Mouse (Mus musculus): ENCODE measurements around the gene Utp11. TPM values are rescaled to one million over a fixed set of nuclear protein-coding genes. Genes with fewer than 3 reads are reported as not detected.
A peak's percentile ranks its signal among the peaks of the same experiment; 100 is the strongest.

The Utp11 gene
- polyA plus RNA-seq, 1 experiment from 2014 or later, result 78.6 TPM

- 8% methylated on average over 9 of the region's 9 CpGs for WGBS
Observed at GRCm38 (mm10) chr4:124633281-124633680, 60.1 kb downstream of the Utp11 start.

GRCm38 (mm10) chr4:124632856-124633255 is 60.5 kb downstream of the Utp11 start:
- 74% methylated on average over 10 of the region's 10 CpGs for WGBS
- Histone ChIP-seq H3K27ac (replicated peaks) (no peak overlapping the region), H3K4me1 (no peaks in the 10 kb centered on the region), H3K4me3 (no peak overlapping the region), H3K27me3 (replicated peaks; ENCODE audit: low read depth, poor library complexity, severe bottlenecking) (peaks cover 22% of the 10 kb centered on the region), H3K36me3 (replicated peaks) (no peaks in the 10 kb centered on the region), H3K9me3 (no peaks in the 10 kb centered on the region)
- DNase-seq (ENCODE audit: low spot score), result no peak

More at GRCm38 (mm10) chr4:124633281-124633680, 60.1 kb downstream of the Utp11 start:
- H3K27ac ChIP-seq (replicated peaks), result no peak overlapping the region
- peak; percentile 79 for DNase-seq (ENCODE audit: low spot score)
- no peaks in the 10 kb centered on the region for H3K36me3 ChIP-seq (replicated peaks)
- H3K27me3 ChIP-seq (replicated peaks; ENCODE audit: low read depth, poor library complexity, severe bottlenecking), result peaks cover 26% of the 10 kb centered on the region
- no peaks in the 10 kb centered on the region for H3K9me3 ChIP-seq
- no peaks in the 10 kb centered on the region for H3K4me1 ChIP-seq
- H3K4me3 ChIP-seq, result no peak overlapping the region

GRCm38 (mm10) chr4:124631456-124631855 is 61.9 kb downstream of the Utp11 start:
- Histone ChIP-seq H3K4me1 (peaks cover 4% of the 10 kb centered on the region), H3K4me3 (no peak overlapping the region), H3K36me3 (replicated peaks) (no peaks in the 10 kb centered on the region), H3K9me3 (no peaks in the 10 kb centered on the region), H3K27me3 (replicated peaks; ENCODE audit: low read depth, poor library complexity, severe bottlenecking) (peaks cover 14% of the 10 kb centered on the region; the same call in 1 of the 2 replicates), H3K27ac (replicated peaks) (no peak overlapping the region)
- DNase-seq (ENCODE audit: low spot score), result no peak
- 59% methylated on average over 4 of the region's 4 CpGs for WGBS

MicroRNAs within 50 kb of the gene (microRNA counts, 519-probe panel; counts per million panel counts)
- 188 counts per million, percentile 57 among the panel's probes with 10 or more counts for microRNA mmu-miR-697

Small RNA genes lying within 50 kb of the gene (microRNA-seq; reads per million reads assigned to microRNA genes)
- gene Gm24721 (not detected), gene Mir697 (not detected)

Other genes with a start within 250 kb of the Utp11 start
- 0.24 TPM in 1 of 2 replicates, not detected in the other for gene 3100002H09Rik, start 82.8 kb downstream of the Utp11 start, polyA plus RNA-seq (2016; fragmentation: Nextera tagmentation; extraction: Ambion mirVana)
- gene Pou3f1, start 36.8 kb downstream of the Utp11 start, polyA plus RNA-seq (2016; fragmentation: Nextera tagmentation; extraction: Ambion mirVana), result 1.7 and 2.5 TPM in 2 replicates
- 10.8 and 15.5 TPM in 2 replicates for gene Fhl3, start 7.1 kb upstream of the Utp11 start, polyA plus RNA-seq (2016; fragmentation: Nextera tagmentation; extraction: Ambion mirVana)
- gene Sf3a3, start 21.2 kb upstream of the Utp11 start, polyA plus RNA-seq (2016; fragmentation: Nextera tagmentation; extraction: Ambion mirVana), result 265 and 267 TPM in 2 replicates
- gene Inpp5b, start 48.2 kb upstream of the Utp11 start, polyA plus RNA-seq (2016; fragmentation: Nextera tagmentation; extraction: Ambion mirVana), result 25.0 and 25.2 TPM in 2 replicates
- gene Mtf1, start 108.5 kb upstream of the Utp11 start, polyA plus RNA-seq (2016; fragmentation: Nextera tagmentation; extraction: Ambion mirVana), result 15.9 and 17.9 TPM in 2 replicates
- gene Yrdc, start 157.1 kb upstream of the Utp11 start, polyA plus RNA-seq (2016; fragmentation: Nextera tagmentation; extraction: Ambion mirVana), result 40.4 and 41.1 TPM in 2 replicates
- gene 1110065P20Rik, start 157.6 kb upstream of the Utp11 start, polyA plus RNA-seq (2016; fragmentation: Nextera tagmentation; extraction: Ambion mirVana), result 38.9 and 40.3 TPM in 2 replicates
- 1.0 and 1.2 TPM in 2 replicates for gene Maneal, start 168.6 kb upstream of the Utp11 start, polyA plus RNA-seq (2016; fragmentation: Nextera tagmentation; extraction: Ambion mirVana)
- 1.1 and 1.6 TPM in 2 replicates for gene Epha10, start 187.3 kb upstream of the Utp11 start, polyA plus RNA-seq (2016; fragmentation: Nextera tagmentation; extraction: Ambion mirVana)
- gene 9930104L06Rik, start 243.4 kb upstream of the Utp11 start, polyA plus RNA-seq (2016; fragmentation: Nextera tagmentation; extraction: Ambion mirVana), result 17.6 and 18.0 TPM in 2 replicates
- gene Cdca8, start 245.7 kb upstream of the Utp11 start, polyA plus RNA-seq (2016; fragmentation: Nextera tagmentation; extraction: Ambion mirVana), result 230 and 239 TPM in 2 replicates

All from embryonic facial prominence, embryonic 10.5 days (tissue).